Mouse (Mus musculus): ENCODE results near the gene Ppp2r5a. TPM values are rescaled to one million over a fixed set of nuclear protein-coding genes. Genes with fewer than 3 reads are reported as not detected.
A peak's percentile ranks its signal among the peaks of the same experiment; 100 is the strongest.

Gene Ppp2r5a
- total RNA-seq, 2 experiments from 2014 or later: 57.9 to 66.5 TPM

- no peak for DNase-seq (ENCODE audit: low spot score in 2 of 2)
Measured at GRCm38 (mm10) chr1:191381955-191382736, 20.9 kb downstream of the Ppp2r5a start.

GRCm38 (mm10) chr1:191380843-191381242, 22.2 kb downstream of the Ppp2r5a start:
- no peak for DNase-seq (ENCODE audit: low spot score in 2 of 2)

- DNase-seq (ENCODE audit: low spot score in 2 of 2): no peak
Measured at GRCm38 (mm10) chr1:191378080-191378479, 25.0 kb downstream of the Ppp2r5a start.

- no peak for DNase-seq (ENCODE audit: low spot score in 2 of 2)
Measured at GRCm38 (mm10) chr1:191375644-191375998, 27.5 kb downstream of the Ppp2r5a start.

GRCm38 (mm10) chr1:191374993-191375643, 28.0 kb downstream of the Ppp2r5a start:
- no peak for DNase-seq (ENCODE audit: low spot score in 2 of 2)

GRCm38 (mm10) chr1:191369140-191369539, 33.9 kb downstream of the Ppp2r5a start:
- no peak for DNase-seq (ENCODE audit: low spot score in 2 of 2)

- DNase-seq (ENCODE audit: low spot score in 2 of 2): no peak
Measured at GRCm38 (mm10) chr1:191368193-191368592, 34.9 kb downstream of the Ppp2r5a start.

- DNase-seq (ENCODE audit: low spot score in 2 of 2): no peak
Measured at GRCm38 (mm10) chr1:191364477-191364876, 38.6 kb downstream of the Ppp2r5a start.

GRCm38 (mm10) chr1:191362412-191362811, 40.7 kb downstream of the Ppp2r5a start:
- DNase-seq (ENCODE audit: low spot score in 2 of 2): no peak

- no peak for DNase-seq (ENCODE audit: low spot score in 2 of 2)
Measured at GRCm38 (mm10) chr1:191359478-191359877, 43.6 kb downstream of the Ppp2r5a start.

- no peak for DNase-seq (ENCODE audit: low spot score in 2 of 2)
Measured at GRCm38 (mm10) chr1:191356936-191357335, 46.1 kb downstream of the Ppp2r5a start.

GRCm38 (mm10) chr1:191353836-191354235, 49.2 kb downstream of the Ppp2r5a start:
- DNase-seq (ENCODE audit: low spot score in 2 of 2): no peak

GRCm38 (mm10) chr1:191352786-191353488, 50.1 kb downstream of the Ppp2r5a start:
- DNase-seq (ENCODE audit: low spot score in 2 of 2): peak; percentile 49 to 72

GRCm38 (mm10) chr1:191350355-191350754, 52.7 kb downstream of the Ppp2r5a start:
- no peak for DNase-seq (ENCODE audit: low spot score in 2 of 2)

- DNase-seq (ENCODE audit: low spot score in 2 of 2): no peak
Measured at GRCm38 (mm10) chr1:191349486-191350037, 53.5 kb downstream of the Ppp2r5a start.

- no peak for DNase-seq (ENCODE audit: low spot score in 2 of 2)
Measured at GRCm38 (mm10) chr1:191348996-191349395, 54.1 kb downstream of the Ppp2r5a start.

GRCm38 (mm10) chr1:191348592-191348991, 54.5 kb downstream of the Ppp2r5a start:
- DNase-seq (ENCODE audit: low spot score in 2 of 2): no peak

GRCm38 (mm10) chr1:191347602-191348001, 55.5 kb downstream of the Ppp2r5a start:
- no peak for DNase-seq (ENCODE audit: low spot score in 2 of 2)

GRCm38 (mm10) chr1:191340530-191340929, 62.5 kb downstream of the Ppp2r5a start:
- no peak for DNase-seq (ENCODE audit: low spot score in 2 of 2)

GRCm38 (mm10) chr1:191339876-191340275, 63.2 kb downstream of the Ppp2r5a start:
- no peak for DNase-seq (ENCODE audit: low spot score in 2 of 2)

- DNase-seq (ENCODE audit: low spot score in 2 of 2): no peak
Measured at GRCm38 (mm10) chr1:191334500-191334899, 68.6 kb downstream of the Ppp2r5a start.

- DNase-seq (ENCODE audit: low spot score in 2 of 2): no peak
Measured at GRCm38 (mm10) chr1:191330356-191330755, 72.7 kb downstream of the Ppp2r5a start.

Measured in gastrocnemius, postnatal 4 days (tissue).